Mouse (Mus musculus) limb, embryonic 12.5 days (tissue): ENCODE measurements around the gene Clip4. TPM values are rescaled to one million over a fixed set of nuclear protein-coding genes. Genes with fewer than 3 reads are reported as not detected.
"Not testable (repeated sequence)": the region's sequence is repeated elsewhere in the genome, so short reads cannot be mapped to it uniquely, and the experiment has no call there.

ENCODE experiments used
- ATAC-seq: fragments of 200-750 bp; cut with Nextera tagmentation; 2 replicates; pipeline ENCODE4 v1.8.0; 2017; ENCODE audit warnings: low read depth, moderate TSS enrichment; ENCODE audit not compliant: insufficient number of reproducible peaks, insufficient read depth, low FRiP score, low TSS enrichment
- H3K27ac ChIP-seq: fragments of 300-500 bp; sonication (generic); 2 replicates; pipeline ENCODE4 v1.5.1; 2016; ENCODE audit warnings: mild to moderate bottlenecking, moderate library complexity
- H3K27me3 ChIP-seq: fragments of 300-500 bp; sonication (generic); 2 replicates; pipeline ENCODE4 v1.6.1; 2016; ENCODE audit warnings: mild to moderate bottlenecking, moderate library complexity
- H3K36me3 ChIP-seq: fragments of 300-500 bp; sonication (generic); 2 replicates; pipeline ENCODE4 v1.6.1; 2016; ENCODE audit warnings: mild to moderate bottlenecking, moderate library complexity
- H3K4me1 ChIP-seq: fragments of 300-500 bp; sonication (generic); replicated peaks from 2 replicates; pipeline ENCODE4 v1.6.1; 2016
- H3K4me2 ChIP-seq: fragments of 300-500 bp; sonication (generic); 2 replicates; pipeline ENCODE4 v1.6.1; 2016; ENCODE audit warnings: mild to moderate bottlenecking, moderate library complexity
- H3K4me3 ChIP-seq: fragments of 300-500 bp; sonication (generic); replicated peaks from 2 replicates; pipeline ENCODE4 v1.5.1; 2016; ENCODE audit warnings: mild to moderate bottlenecking
- H3K9ac ChIP-seq: fragments of 300-500 bp; sonication (generic); replicated peaks from 2 replicates; pipeline ENCODE4 v1.6.1; 2016; ENCODE audit warnings: mild to moderate bottlenecking, moderate library complexity
- H3K9me3 ChIP-seq: fragments of 300-500 bp; sonication (generic); 2 replicates; pipeline ENCODE4 v1.6.1; 2016; ENCODE audit warnings: mild to moderate bottlenecking, moderate library complexity
- WGBS: fragments of 180-500 bp; shearing (Covaris S2); methylation state at CpG from one replicate; pipeline ENCODE4 v1.1.7; 2016; 5-methylcytosine and 5-hydroxymethylcytosine counted together
- polyA plus RNA-seq: library from polyadenylated mRNA; unstranded; fragments of >200 nt; fragmentation: Nextera tagmentation; extraction: Ambion mirVana; gene quantifications from 2 replicates; pipeline ENCODE4 v1.2.1, GENCODE M21; 2016

The Clip4 gene
- 5.3 and 5.9 TPM in 2 replicates for polyA plus RNA-seq

DNA sequence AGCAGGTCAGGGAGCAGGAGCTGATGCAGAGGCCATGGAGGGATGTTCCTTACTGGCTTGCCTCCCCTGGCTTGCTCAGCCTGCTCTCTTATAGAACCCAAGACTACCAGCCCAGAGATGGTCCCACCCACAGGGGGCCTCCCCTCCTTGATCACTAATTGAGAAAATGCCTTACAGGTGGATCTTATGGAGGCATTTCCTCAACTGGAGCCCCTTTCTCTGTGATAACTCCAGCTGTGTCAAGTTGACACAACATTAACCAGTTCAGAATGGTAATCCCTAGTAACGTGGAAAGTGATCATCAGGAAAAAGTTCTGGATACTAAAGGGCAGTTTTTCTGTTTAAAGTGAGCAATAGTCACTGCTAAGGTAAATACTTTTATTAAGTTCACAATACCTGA, at the start of gene Clip4:
TSS of gene Clip4 (plus strand) at position 301 of the 400 bp plus-strand sequence.
- H3K9ac ChIP-seq, ATAC-seq, H3K4me3 ChIP-seq, H3K4me2 ChIP-seq, H3K9me3 ChIP-seq, H3K27me3 ChIP-seq, H3K36me3 ChIP-seq, H3K27ac ChIP-seq, H3K4me1 ChIP-seq: not testable (repeated sequence)
- 46% methylated on average over 1 of the region's 1 CpGs for WGBS

DNA sequence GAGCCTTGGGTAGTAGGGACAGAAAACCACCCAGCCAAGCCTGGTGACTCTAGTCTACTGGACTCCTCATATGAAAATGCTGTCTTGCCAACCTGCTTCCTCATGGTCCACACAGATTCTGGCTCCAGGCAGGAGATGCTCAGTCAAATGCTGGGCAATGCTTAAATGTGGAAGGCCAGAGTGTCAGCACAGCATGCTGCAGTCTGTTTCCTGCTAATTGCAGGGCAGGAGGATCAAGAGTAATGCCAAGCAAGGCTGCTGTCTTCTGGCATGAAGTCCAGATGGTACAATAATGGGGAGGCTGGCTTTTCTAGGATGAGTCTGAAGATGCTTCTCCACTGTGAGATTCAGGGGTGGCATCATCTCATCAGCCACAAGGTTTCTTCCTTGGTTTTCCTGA, 47.8 kb upstream of the Clip4 start:
- Histone ChIP-seq H3K27ac (no peak overlapping the region), H3K27me3 (no peaks in the 10 kb centered on the region; the same call in 1 of the 2 replicates), H3K36me3 (no peaks in the 10 kb centered on the region), H3K4me1 (no peaks in the 10 kb centered on the region), H3K9ac (no peak overlapping the region), H3K9me3 (no peaks in the 10 kb centered on the region), H3K4me2 (no peak overlapping the region), H3K4me3 (no peak overlapping the region)
- ATAC-seq = no peak

DNA sequence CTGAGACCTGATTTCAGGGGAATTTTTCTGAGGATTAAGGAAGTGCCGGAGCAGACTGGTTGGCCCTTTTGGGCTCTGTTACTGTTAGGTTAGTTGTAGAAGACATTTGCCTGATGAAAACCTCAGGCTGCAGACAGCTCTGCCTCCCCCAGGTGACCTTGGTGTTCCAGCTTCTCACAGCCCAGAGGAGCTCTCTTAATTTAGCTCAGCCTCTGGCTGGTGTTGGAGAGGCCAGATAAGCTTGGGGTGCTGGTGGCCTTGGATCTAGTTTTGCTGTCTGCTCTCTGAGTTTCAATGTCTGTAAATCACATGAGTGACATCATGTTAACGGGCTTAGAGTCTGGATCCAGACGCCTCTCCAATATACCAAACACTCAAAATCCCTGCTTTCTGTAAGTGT, 47.3 kb upstream of the Clip4 start:
- ATAC-seq = no peak
- H3K9me3 ChIP-seq = no peaks in the 10 kb centered on the region
- WGBS = 57% methylated on average over 3 of the region's 3 CpGs

DNA sequence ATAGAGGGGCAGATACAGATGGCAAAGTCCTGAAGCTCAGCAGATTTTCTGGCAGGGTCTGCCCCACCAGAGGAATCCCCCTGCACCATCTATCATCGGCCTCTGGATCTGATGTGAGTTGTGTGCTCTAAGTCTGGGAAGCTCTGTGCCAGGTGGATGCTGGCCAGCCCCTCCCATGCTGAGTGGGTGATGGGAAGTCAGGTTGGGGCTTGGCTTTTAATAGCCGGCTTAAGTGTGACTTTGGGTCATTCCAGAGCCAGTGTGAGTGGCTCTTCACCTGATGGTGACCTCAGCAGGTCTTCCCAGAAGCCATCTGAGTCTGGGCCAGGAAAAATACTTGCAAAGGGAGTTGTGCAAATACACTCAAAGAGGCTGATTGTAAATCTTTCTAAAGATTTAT, 37.6 kb upstream of the Clip4 start:
- 65% methylated on average over 2 of the region's 2 CpGs for WGBS
- no peak for ATAC-seq

More for the DNA sequence above, 47.3 kb upstream of the Clip4 start:
- H3K9ac ChIP-seq = no peak overlapping the region
- H3K36me3 ChIP-seq = no peaks in the 10 kb centered on the region
- no peaks in the 10 kb centered on the region for H3K4me1 ChIP-seq
- no peak overlapping the region for H3K4me3 ChIP-seq
- H3K27ac ChIP-seq = no peak overlapping the region
- H3K27me3 ChIP-seq = no peaks in the 10 kb centered on the region; the same call in 1 of the 2 replicates
- H3K4me2 ChIP-seq = no peak overlapping the region

DNA sequence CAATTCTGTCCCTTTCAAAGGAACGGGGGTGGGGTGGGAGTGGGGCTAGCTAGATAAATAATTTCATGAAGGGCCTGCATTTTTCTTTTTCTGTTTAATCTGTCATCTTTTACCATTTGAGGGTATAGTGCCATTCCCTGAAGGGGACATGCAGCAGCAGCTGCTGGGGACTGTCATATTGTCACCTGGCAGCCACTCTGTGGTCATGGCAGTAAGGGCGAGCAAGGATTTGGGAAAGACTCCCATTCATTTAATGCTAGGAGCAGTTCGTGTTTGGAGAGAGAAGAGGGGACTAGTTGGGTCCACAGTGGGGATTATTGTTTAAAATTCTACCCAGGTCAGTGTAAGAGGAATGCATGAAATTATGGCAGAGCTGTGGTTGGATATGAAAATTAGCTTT, 31.8 kb upstream of the Clip4 start:
- Histone ChIP-seq H3K4me1 (no peaks in the 10 kb centered on the region), H3K4me3 (no peak overlapping the region), H3K9ac (no peak overlapping the region), H3K36me3 (no peaks in the 10 kb centered on the region), H3K27ac (no peak overlapping the region), H3K4me2 (no peak overlapping the region), H3K27me3 (no peaks in the 10 kb centered on the region), H3K9me3 (peaks cover 14% of the 10 kb centered on the region; the same call in 1 of the 2 replicates)
- no peak for ATAC-seq
- 66% methylated on average over 3 of the region's 3 CpGs for WGBS

More for the DNA sequence above, 37.6 kb upstream of the Clip4 start:
- H3K36me3 ChIP-seq = no peaks in the 10 kb centered on the region
- no peaks in the 10 kb centered on the region for H3K27me3 ChIP-seq
- H3K27ac ChIP-seq = no peak overlapping the region
- H3K9me3 ChIP-seq = peaks cover 14% of the 10 kb centered on the region; the same call in 1 of the 2 replicates
- no peaks in the 10 kb centered on the region for H3K4me1 ChIP-seq
- no peak overlapping the region for H3K4me3 ChIP-seq
- H3K4me2 ChIP-seq = no peak overlapping the region
- H3K9ac ChIP-seq = no peak overlapping the region

DNA sequence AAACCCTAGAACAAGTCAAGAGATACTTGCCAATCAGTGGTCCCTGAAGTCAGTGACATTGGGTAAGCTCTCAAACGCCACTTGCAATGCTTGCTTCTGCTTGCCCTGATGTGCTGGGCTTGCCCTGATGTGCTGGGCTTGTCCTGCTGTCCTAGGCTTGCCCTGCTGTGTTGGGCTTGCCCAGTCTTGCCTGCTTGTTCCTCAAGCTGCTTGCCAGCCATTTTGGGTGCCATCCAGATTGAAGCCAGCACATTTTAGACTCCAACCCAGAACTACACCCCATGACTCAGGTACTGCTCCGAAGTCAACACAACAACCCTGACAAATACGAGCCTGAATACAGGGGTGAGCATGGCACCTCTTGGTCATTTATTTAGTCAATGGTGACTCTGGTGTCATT, 26.1 kb upstream of the Clip4 start:
- H3K36me3 ChIP-seq = no peaks in the 10 kb centered on the region
- no peak for ATAC-seq
- H3K9ac ChIP-seq = no peak overlapping the region
- no peak overlapping the region for H3K4me3 ChIP-seq
- no peaks in the 10 kb centered on the region for H3K9me3 ChIP-seq
- H3K4me2 ChIP-seq = no peak overlapping the region
- 0 out of 2 replicates have a peak, but pooled peaks cover 6% of the 10 kb centered on the region for H3K4me1 ChIP-seq
- no peaks in the 10 kb centered on the region; the same call in 1 of the 2 replicates for H3K27me3 ChIP-seq
- no peak overlapping the region for H3K27ac ChIP-seq
- WGBS = 81% methylated on average over 3 of the region's 3 CpGs

DNA sequence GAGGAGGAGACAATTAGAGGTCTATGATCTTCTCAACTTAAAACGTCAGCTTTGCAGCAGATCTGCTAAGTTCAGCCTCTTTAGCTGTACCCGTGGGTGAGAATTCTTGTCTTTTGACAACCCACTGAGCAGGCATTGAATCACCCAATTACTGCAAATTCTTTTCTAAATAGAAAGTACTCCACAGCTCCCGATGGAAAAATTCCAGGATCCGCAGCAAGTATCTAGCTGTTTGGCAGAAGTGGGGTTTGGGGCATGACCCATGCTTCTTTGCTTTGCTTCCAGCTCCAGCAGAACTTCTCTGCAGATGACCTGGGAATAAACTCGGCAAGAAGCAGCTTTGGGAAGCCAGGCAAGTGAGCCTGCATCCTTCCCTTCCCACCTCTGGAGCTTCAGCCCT, 25.3 kb upstream of the Clip4 start:
- Histone ChIP-seq H3K4me1 (0 out of 2 replicates have a peak, but pooled peaks cover 6% of the 10 kb centered on the region), H3K27ac (no peak overlapping the region), H3K4me3 (no peak overlapping the region), H3K9me3 (no peaks in the 10 kb centered on the region), H3K4me2 (no peak overlapping the region), H3K36me3 (no peaks in the 10 kb centered on the region), H3K9ac (no peak overlapping the region), H3K27me3 (no peaks in the 10 kb centered on the region; the same call in 1 of the 2 replicates)
- WGBS = 51% methylated on average over 5 of the region's 5 CpGs
- no peak for ATAC-seq

DNA sequence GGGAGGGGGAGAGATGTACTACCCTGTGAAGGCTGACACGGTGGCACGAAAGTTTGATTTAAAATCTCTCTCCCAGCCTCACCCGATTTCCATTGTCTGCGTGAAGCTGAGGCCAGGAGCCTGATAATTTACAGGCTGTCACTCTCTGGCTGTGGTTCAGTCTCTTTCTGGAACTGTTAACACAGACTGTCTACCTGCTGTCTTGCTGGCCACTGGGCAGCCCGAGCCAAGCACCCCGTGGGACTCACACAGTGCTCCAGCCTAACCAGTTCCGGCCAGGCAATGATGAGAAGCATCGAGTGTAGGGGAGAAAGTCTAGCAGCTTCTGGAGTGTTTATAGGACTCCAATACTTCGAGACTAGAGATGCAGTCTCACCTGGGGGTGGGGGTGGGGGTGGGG, 22.2 kb upstream of the Clip4 start:
- Histone ChIP-seq H3K27me3 (peaks cover 5% of the 10 kb centered on the region; the same call in 1 of the 2 replicates), H3K4me3 (no peak overlapping the region), H3K9ac (no peak overlapping the region), H3K4me2 (no peak overlapping the region), H3K36me3 (no peaks in the 10 kb centered on the region), H3K27ac (no peak overlapping the region), H3K9me3 (no peaks in the 10 kb centered on the region), H3K4me1 (0 out of 2 replicates have a peak, but pooled peaks cover 6% of the 10 kb centered on the region)
- no peak for ATAC-seq
- 72% methylated on average over 9 of the region's 9 CpGs for WGBS

DNA sequence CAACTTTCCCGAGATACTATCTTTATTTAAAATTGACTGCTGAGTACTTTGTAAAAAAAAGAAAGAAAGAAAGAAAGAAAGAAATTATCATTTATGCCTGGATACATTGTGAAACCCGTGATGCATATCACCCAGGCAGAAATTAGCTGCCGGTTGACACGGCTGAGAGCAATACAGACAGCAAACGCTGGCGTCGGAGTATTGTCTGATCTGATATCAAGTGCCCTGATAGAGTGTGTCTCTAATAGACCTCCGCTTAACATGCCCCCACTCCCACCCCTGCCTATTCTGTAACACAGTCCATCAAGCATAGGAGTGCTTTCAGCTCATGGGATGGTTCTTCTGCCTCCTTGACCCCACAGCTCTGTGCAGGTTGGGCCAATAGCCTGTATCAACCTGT, 20.7 kb upstream of the Clip4 start:
- ATAC-seq = no peak
- 89% methylated on average over 8 of the region's 8 CpGs for WGBS
- no peaks in the 10 kb centered on the region for H3K36me3 ChIP-seq
- no peak overlapping the region for H3K27ac ChIP-seq
- H3K4me3 ChIP-seq = no peak overlapping the region
- no peaks in the 10 kb centered on the region for H3K9me3 ChIP-seq
- H3K27me3 ChIP-seq = peaks cover 5% of the 10 kb centered on the region; the same call in 1 of the 2 replicates
- H3K4me1 ChIP-seq = 0 out of 2 replicates have a peak, but pooled peaks cover 6% of the 10 kb centered on the region
- no peak overlapping the region for H3K9ac ChIP-seq
- no peak overlapping the region for H3K4me2 ChIP-seq

DNA sequence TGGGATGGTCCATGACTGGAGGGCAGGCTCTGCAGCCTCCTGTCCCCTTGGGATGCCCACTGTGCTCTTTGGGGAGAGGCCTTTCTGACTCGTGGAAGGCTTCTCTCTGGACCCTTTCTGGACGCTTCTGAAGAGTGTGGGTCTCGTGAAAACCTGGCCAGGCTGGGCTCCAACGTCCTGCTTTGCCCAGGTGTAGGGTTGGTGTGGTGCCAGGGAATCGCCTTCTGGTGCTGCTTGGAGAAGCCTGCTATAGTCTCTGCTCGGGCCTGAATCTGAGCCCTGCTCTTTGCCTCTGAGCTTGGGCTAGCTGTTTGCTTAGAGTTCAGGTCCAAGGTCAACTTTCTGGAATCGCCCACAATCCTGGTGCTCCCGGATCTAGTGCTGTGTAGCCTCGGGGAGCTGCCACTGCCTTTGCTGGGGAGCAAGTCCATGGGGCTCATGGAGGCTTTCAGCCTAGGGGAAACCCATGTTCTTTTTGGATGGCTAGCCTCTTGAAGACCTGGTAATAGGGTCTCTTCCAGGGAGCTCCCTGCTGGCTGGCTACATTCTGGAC, 18.6 kb upstream of the Clip4 start:
- H3K9me3 ChIP-seq = no peaks in the 10 kb centered on the region
- 84% methylated on average over 9 of the region's 9 CpGs for WGBS
- H3K4me3 ChIP-seq = no peak overlapping the region
- no peak overlapping the region for H3K9ac ChIP-seq
- H3K27me3 ChIP-seq = peaks cover 5% of the 10 kb centered on the region; the same call in 1 of the 2 replicates
- ATAC-seq = no peak
- H3K4me2 ChIP-seq = no peak overlapping the region
- H3K36me3 ChIP-seq = no peaks in the 10 kb centered on the region
- no peak overlapping the region for H3K27ac ChIP-seq
- no peaks in the 10 kb centered on the region for H3K4me1 ChIP-seq

DNA sequence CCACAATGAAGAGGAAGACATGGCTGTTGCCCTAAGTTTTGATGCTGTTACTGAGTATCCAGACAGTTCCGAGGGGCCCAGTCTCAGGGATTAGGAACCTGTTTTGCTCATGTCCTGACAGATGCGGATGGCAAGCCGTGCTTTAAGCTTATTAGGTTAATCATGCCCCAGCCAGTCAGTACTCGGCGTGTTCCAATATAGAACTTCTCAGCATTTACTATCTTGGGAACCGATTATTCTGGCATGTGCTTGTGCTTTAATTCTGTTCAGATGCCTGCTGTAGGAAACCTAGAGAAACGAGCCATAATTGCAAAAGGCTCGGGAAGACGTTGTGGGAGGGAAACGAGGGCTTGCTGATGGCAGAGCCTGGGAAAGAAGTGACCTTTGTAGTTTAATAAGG, 15.4 kb upstream of the Clip4 start, which contains the start of gene Pcare:
TSS of gene Pcare (minus strand) at position 64 of the 400 bp plus-strand sequence.
- H3K9me3 ChIP-seq = no peaks in the 10 kb centered on the region
- H3K36me3 ChIP-seq = no peaks in the 10 kb centered on the region
- ATAC-seq = no peak
- H3K27ac ChIP-seq = no peak within 1 kb of the TSS
- no peak within 1 kb of the TSS for H3K4me3 ChIP-seq
- H3K4me2 ChIP-seq = no peak within 1 kb of the TSS
- 0 out of 2 replicates have a peak, but pooled peaks cover 5% of the 10 kb centered on the region for H3K27me3 ChIP-seq
- no peak within 1 kb of the TSS for H3K9ac ChIP-seq
- WGBS = 48% methylated on average over 10 of the region's 10 CpGs
- no peaks in the 10 kb centered on the region for H3K4me1 ChIP-seq

DNA sequence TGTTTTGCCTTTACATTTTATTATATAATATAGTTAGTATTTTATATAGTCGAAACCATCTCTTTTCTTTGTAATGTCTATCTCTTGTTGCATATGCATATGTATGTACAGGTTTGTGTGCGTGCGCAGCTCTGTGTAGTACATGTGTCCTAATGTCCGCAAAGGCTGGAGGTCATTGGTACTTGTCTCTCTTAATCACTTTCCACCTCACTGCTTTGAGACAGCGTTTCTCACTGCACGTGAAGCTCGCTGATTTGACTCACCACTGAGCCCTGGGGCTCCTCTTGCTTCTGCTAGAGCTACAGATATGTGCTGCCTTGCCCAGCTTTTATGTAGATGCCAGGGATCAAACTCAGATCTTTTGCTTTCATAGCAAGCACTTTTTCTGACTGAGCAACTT, 7.7 kb upstream of the Clip4 start:
- no peaks in the 10 kb centered on the region for H3K4me1 ChIP-seq
- H3K9ac ChIP-seq = no peak overlapping the region
- no peaks in the 10 kb centered on the region for H3K27me3 ChIP-seq
- ATAC-seq = no peak
- H3K4me2 ChIP-seq = no peak overlapping the region
- no peak overlapping the region for H3K27ac ChIP-seq
- H3K9me3 ChIP-seq = peaks cover 4% of the 10 kb centered on the region; the same call in 1 of the 2 replicates
- H3K4me3 ChIP-seq = no peak overlapping the region
- WGBS = 85% methylated on average over 7 of the region's 7 CpGs
- H3K36me3 ChIP-seq = no peaks in the 10 kb centered on the region
